Mouse (Mus musculus) small intestine, adult 2 months (tissue): Measurements from ENCODE around the gene Prss56. TPM values are rescaled to one million over a fixed set of nuclear protein-coding genes. Genes with fewer than 3 reads are reported as not detected.

Source experiments
- H3K27ac ChIP-seq: fragments of 200-500 bp; 2 replicates; pipeline ENCODE4 v1.5.1; 2012; ENCODE audit warnings: low read depth, low read length, control low read depth, inconsistent platforms; ENCODE audit not compliant: insufficient read depth
- H3K27me3 ChIP-seq: fragments of 200-500 bp; 2 replicates; pipeline ENCODE4 v1.6.1; 2012; ENCODE audit warnings: mild to moderate bottlenecking, moderate library complexity, low read length, inconsistent platforms; ENCODE audit not compliant: control insufficient read depth, insufficient read depth
- H3K36me3 ChIP-seq: fragments of 200-500 bp; 2 replicates; pipeline ENCODE4 v1.6.1; 2012; ENCODE audit warnings: mild to moderate bottlenecking, low read length, control low read depth, inconsistent platforms; ENCODE audit not compliant: control insufficient read depth, insufficient read depth
- H3K4me1 ChIP-seq: fragments of 200-500 bp; 2 replicates; pipeline ENCODE4 v1.6.1; 2012; ENCODE audit warnings: low read length, inconsistent platforms, mixed read lengths; ENCODE audit not compliant: control insufficient read depth, insufficient read depth, insufficient read length
- H3K4me3 ChIP-seq: fragments of 200-500 bp; 2 replicates; pipeline ENCODE4 v1.5.1; 2012; ENCODE audit warnings: low read depth, mild to moderate bottlenecking, control low read depth, inconsistent platforms, low read length, moderate library complexity
- CTCF ChIP-seq: fragments of 200-500 bp; IDR thresholded peaks from 2 replicates; pipeline ENCODE4 v1.5.1; 2012; ENCODE audit warnings: low read depth, mild to moderate bottlenecking, control low read depth, inconsistent platforms, low read length, moderate library complexity, mixed read lengths; ENCODE audit not compliant: insufficient replicate concordance, insufficient read length; ENCODE audit errors: extremely low read depth
- POLR2A ChIP-seq: fragments of 200-500 bp; IDR thresholded peaks from 2 replicates; pipeline ENCODE4 v1.6.1; 2012; ENCODE audit warnings: low read depth, mild to moderate bottlenecking, control low read depth, inconsistent platforms, low read length, moderate library complexity
- WGBS: fragments of 180-500 bp; shearing (Covaris S2); methylation state at CpG from one replicate; pipeline ENCODE4 v1.1.7; 2018; 5-methylcytosine and 5-hydroxymethylcytosine counted together
- polyA plus RNA-seq: library from polyadenylated mRNA; depleted of rRNA; stranded (reverse); fragments of >200 nt; gene quantifications from 2 replicates; pipeline ENCODE4 v1.2.3, GENCODE M21; 2012; rRNA removed

The Prss56 gene
- polyA plus RNA-seq, 1 experiment: not detected

- Histone ChIP-seq H3K4me3 (no peak overlapping the region), H3K36me3 (peaks cover 74% of the 10 kb centered on the region), H3K27ac (no peak overlapping the region), H3K27me3 (no peaks in the 10 kb centered on the region), H3K4me1 (no peaks in the 10 kb centered on the region)
- 100% methylated on average over 1 of the region's 1 CpGs for WGBS
- TF ChIP-seq CTCF: no peak
- TF ChIP-seq POLR2A: no peak
Observed at GRCm38 (mm10) chr1:87226409-87227159, 43.5 kb downstream of the Prss56 start.

GRCm38 (mm10) chr1:87227160-87227550, 44.0 kb downstream of the Prss56 start:
- H3K36me3 ChIP-seq: peaks cover 68% of the 10 kb centered on the region
- no peak overlapping the region for H3K4me3 ChIP-seq
- WGBS: 88% methylated on average over 3 of the region's 3 CpGs
- H3K4me1 ChIP-seq: no peaks in the 10 kb centered on the region
- TF ChIP-seq POLR2A: no peak
- no peak for TF ChIP-seq CTCF
- no peak overlapping the region for H3K27ac ChIP-seq
- no peaks in the 10 kb centered on the region for H3K27me3 ChIP-seq

DNA sequence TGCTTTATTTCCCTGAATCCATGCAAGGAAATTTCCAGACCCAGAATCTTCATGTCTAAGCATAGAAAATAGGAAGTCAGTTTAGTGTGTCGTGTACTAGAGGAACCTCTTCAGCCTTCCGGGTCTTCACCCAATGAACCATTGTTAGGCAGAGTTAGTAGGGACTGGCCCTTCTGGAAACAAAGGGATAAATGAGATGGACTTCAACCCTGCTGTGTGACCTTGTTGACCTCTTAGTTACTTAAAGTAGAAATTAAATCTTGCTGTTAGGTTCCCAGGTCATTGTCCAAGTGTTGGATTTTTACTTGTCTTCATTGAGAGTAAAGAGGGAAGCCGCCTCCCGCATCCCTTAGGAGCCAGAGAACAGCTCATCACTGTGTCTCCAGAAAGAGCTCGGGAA, 47.5 kb downstream of the Prss56 start:
- TF ChIP-seq POLR2A: no peak
- TF ChIP-seq CTCF: no peak
- no peaks in the 10 kb centered on the region for H3K27me3 ChIP-seq
- H3K4me3 ChIP-seq: no peak overlapping the region
- H3K27ac ChIP-seq: no peak overlapping the region
- H3K4me1 ChIP-seq: no peaks in the 10 kb centered on the region
- WGBS: 88% methylated on average over 5 of the region's 5 CpGs
- peaks cover 47% of the 10 kb centered on the region for H3K36me3 ChIP-seq

- H3K36me3 ChIP-seq: peaks cover 36% of the 10 kb centered on the region
- 91% methylated on average over 7 of the region's 7 CpGs for WGBS
- TF ChIP-seq POLR2A (no peak), CTCF (no peak)
- H3K27ac ChIP-seq: no peak overlapping the region
- H3K27me3 ChIP-seq: no peaks in the 10 kb centered on the region
- no peaks in the 10 kb centered on the region for H3K4me1 ChIP-seq
- no peak overlapping the region for H3K4me3 ChIP-seq
Observed at GRCm38 (mm10) chr1:87232197-87232596, 49.1 kb downstream of the Prss56 start.

Other genes starting within 250 kb of the Prss56 start
- gene Alppl2, start 93.4 kb upstream of the Prss56 start, polyA plus RNA-seq: 1.9 and 7.3 TPM in 2 replicates
- gene Alpi, start 81.7 kb upstream of the Prss56 start, polyA plus RNA-seq: 2,031 and 4,686 TPM in 2 replicates
- 13.5 and 5,678 TPM in 2 replicates for gene Akp3, start 58.3 kb upstream of the Prss56 start, polyA plus RNA-seq
- gene Ecel1, start 26.8 kb upstream of the Prss56 start, polyA plus RNA-seq: 0.22 and 1.7 TPM in 2 replicates
- gene Chrnd, start 7.3 kb downstream of the Prss56 start, polyA plus RNA-seq: 0.05 and 0.33 TPM in 2 replicates
- gene Chrng, start 21.3 kb downstream of the Prss56 start, polyA plus RNA-seq: not detected in 2 replicates
- gene Eif4e2, start 30.6 kb downstream of the Prss56 start, polyA plus RNA-seq: 11.3 and 16.5 TPM in 2 replicates
- 1.1 and 1.5 TPM in 2 replicates for gene Efhd1, start 81.0 kb downstream of the Prss56 start, polyA plus RNA-seq
- gene Gigyf2, start 143.7 kb downstream of the Prss56 start, polyA plus RNA-seq: 10.8 and 26.0 TPM in 2 replicates
- gene Kcnj13, start 211.4 kb downstream of the Prss56 start, polyA plus RNA-seq: 0.09 and 7.4 TPM in 2 replicates